Mouse (Mus musculus) ES-E14 (cell line): ENCODE measurements around the gene Tsks. TPM values are rescaled to one million over a fixed set of nuclear protein-coding genes. Genes with fewer than 3 reads are reported as not detected.

Source experiments
- DNase-seq: peaks from one replicate; pipeline ENCODE4 v3.0.0-alpha.2; 2013; ENCODE audit warnings: low read depth, low spot score
- H3K27ac ChIP-seq: 2 replicates; pipeline ENCODE4 v1.5.1; 2012; ENCODE audit warnings: low read depth, mild to moderate bottlenecking, low read length, moderate library complexity, mixed read lengths; ENCODE audit not compliant: poor library complexity, insufficient read depth, severe bottlenecking
- H3K36me3 ChIP-seq: 2 replicates; pipeline ENCODE4 v1.6.1; 2012; ENCODE audit warnings: mild to moderate bottlenecking, low read length, moderate library complexity, mixed read lengths; ENCODE audit not compliant: control insufficient read depth, poor library complexity, insufficient read depth, severe bottlenecking
- H3K4me1 ChIP-seq, 2 experiments: fragments of 150-350 bp in 1 of 2; sonication (generic) in 1 of 2; 2 replicates each; pipeline ENCODE4 v1.6.1; 2012; ENCODE audit warnings: low read length in 2 of 2, mild to moderate bottlenecking in 1 of 2, mixed read lengths in 1 of 2; ENCODE audit not compliant: control insufficient read depth in 2 of 2, insufficient read depth in 2 of 2, poor library complexity in 1 of 2
- H3K4me3 ChIP-seq, 2 experiments: fragments of 150-350 bp in 1 of 2; sonication (generic) in 1 of 2; 2 replicates each; pipeline ENCODE4 v1.5.1; 2012; ENCODE audit warnings: low read length in 2 of 2, low read depth in 1 of 2, mild to moderate bottlenecking in 1 of 2, mixed read lengths in 1 of 2; ENCODE audit not compliant: insufficient read depth in 1 of 2, poor library complexity in 1 of 2, severe bottlenecking in 1 of 2
- H3K9ac ChIP-seq: 2 replicates; pipeline ENCODE4 v1.6.1; 2012; ENCODE audit warnings: low read depth, mild to moderate bottlenecking, low read length, mixed read lengths; ENCODE audit not compliant: poor library complexity, insufficient read depth, severe bottlenecking
- H3K9me3 ChIP-seq: fragments of 150-350 bp; sonication (generic); 2 replicates; pipeline ENCODE4 v1.6.1; 2012; ENCODE audit warnings: low read depth, mild to moderate bottlenecking, low read length; ENCODE audit not compliant: control insufficient read depth, insufficient read depth
- CHD2 ChIP-seq: IDR thresholded peaks from 2 replicates; pipeline ENCODE4 v1.6.1; 2014; ENCODE audit warnings: mild to moderate bottlenecking, low read depth, low read length, inconsistent platforms
- HCFC1 ChIP-seq: IDR thresholded peaks from 2 replicates; pipeline ENCODE4 v1.6.1; 2012; ENCODE audit warnings: low read length, inconsistent platforms, borderline replicate concordance; ENCODE audit not compliant: insufficient read depth
- MAFK ChIP-seq: IDR thresholded peaks from 2 replicates; pipeline ENCODE4 v1.6.1; 2014; ENCODE audit warnings: mild to moderate bottlenecking, low read depth, low read length, inconsistent platforms; ENCODE audit not compliant: insufficient read depth
- ZC3H11A ChIP-seq: IDR thresholded peaks from 2 replicates; pipeline ENCODE4 v1.6.1; 2012; ENCODE audit warnings: low read depth, mild to moderate bottlenecking, inconsistent platforms, low read length, borderline replicate concordance
- ZNF384 ChIP-seq: IDR thresholded peaks from 2 replicates; pipeline ENCODE4 v1.6.1; 2012; ENCODE audit warnings: low read depth, low read length, inconsistent platforms
- in situ Hi-C, 2 experiments: fragments of 600-800 bp; cut with MboI; formaldehyde crosslinking; loops; one replicate each; pipeline ENCODE4 v1.15.1; 2025; ENCODE audit warnings: low sequenced_read_pairs in 2 of 2, inconsistent platforms in 1 of 2; ENCODE audit not compliant: unreplicated experiment in 2 of 2
- total RNA-seq: library from RNA; depleted of rRNA; stranded (reverse); fragments of 300-350 nt; gene quantifications from 2 replicates; pipeline ENCODE4 v1.2.3, GENCODE M21; 2012

The Tsks gene
- total RNA-seq, 1 experiment: 0.49 TPM

DNA sequence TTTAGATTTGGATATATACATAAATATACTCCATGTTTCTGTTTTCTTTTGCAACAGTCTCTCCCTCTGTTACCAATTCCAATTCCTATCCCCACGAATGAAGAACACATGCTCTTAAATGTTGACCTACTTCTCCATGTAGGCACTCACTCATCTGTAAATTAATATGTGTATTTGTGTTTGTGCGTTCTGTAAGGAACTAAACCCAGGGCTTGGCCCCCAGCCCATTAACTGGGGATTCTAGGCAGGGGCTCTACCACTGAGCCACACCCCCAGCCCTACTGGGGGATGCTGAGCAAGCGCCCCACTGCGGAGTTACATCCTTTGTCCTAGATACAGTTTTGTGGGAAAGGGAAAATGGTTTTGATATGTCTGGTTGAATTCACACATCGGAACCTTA lies 23.9 kb upstream of the Tsks start:
- no peak for DNase-seq
- Histone ChIP-seq H3K27ac (no peak overlapping the region), H3K36me3 (peaks cover 13% of the 10 kb centered on the region), H3K9me3 (no peaks in the 10 kb centered on the region), H3K9ac (no peak overlapping the region), H3K4me3 (no peak overlapping the region), H3K4me1 (peaks cover 0 to 3% of the 10 kb centered on the region in 2 experiments; a peak in 1 of 4 replicates)
- TF ChIP-seq HCFC1 (no peak), ZNF384 (no peak), CHD2 (no peak), MAFK (no peak), ZC3H11A (no peak)
- in situ Hi-C loops: no loop called here

DNA sequence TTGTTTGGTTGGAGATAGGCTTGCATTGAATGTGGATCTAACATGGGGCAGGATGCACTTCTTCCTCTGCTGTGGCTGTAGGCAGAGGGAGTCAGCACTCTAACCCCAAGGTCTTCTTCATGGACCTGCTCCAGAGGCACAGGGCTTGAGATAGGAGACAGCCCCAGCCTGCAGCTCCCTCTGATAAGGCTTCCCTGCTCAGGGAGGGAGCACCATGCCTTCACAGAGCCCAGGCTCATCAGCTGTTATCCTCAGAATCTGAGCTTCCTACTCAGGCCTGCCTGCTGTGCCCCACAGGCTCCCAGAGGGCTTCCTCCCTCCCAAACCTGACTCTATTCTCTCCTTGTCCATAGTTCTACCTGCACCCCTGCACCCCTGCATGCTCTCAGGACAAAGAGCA lies 20.5 kb upstream of the Tsks start:
- no peak for DNase-seq
- TF ChIP-seq MAFK (no peak), HCFC1 (no peak), ZNF384 (no peak), CHD2 (no peak), ZC3H11A (no peak)
- H3K36me3 ChIP-seq: peaks cover 5% of the 10 kb centered on the region; the same call in 1 of the 2 replicates
- H3K27ac ChIP-seq: no peak overlapping the region
- H3K4me3 ChIP-seq: no peak overlapping the region
- no peak overlapping the region for H3K9ac ChIP-seq
- in situ Hi-C loops: no loop called here
- H3K4me1 ChIP-seq: peaks cover 0 to 3% of the 10 kb centered on the region in 2 experiments; a peak in 1 of 4 replicates
- no peaks in the 10 kb centered on the region for H3K9me3 ChIP-seq

DNA sequence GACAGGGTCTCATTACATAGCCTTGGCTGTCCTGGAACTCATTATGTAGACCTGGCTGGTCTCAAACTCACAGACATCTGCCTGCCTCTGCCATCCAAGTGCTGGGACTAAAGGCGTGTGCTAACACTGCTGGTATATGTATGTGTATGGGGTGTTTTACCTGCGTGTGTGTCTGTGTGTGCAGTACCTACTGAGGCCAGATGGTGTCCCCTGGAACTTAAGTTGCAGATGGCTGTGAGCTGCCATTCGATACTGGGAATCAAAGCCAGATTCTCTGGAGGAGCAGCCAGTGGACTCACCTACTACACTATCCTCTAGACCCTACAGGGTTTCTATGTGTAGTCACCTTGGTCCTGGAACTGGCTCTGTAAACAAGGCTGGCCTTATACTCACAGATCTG lies 17.5 kb upstream of the Tsks start:
- Histone ChIP-seq H3K4me1 (peaks cover 0 to 12% of the 10 kb centered on the region in 2 experiments; a peak in 2 of 4 replicates), H3K9me3 (no peaks in the 10 kb centered on the region), H3K9ac (no peak overlapping the region), H3K4me3 (no peak overlapping the region), H3K36me3 (peaks cover 5% of the 10 kb centered on the region; the same call in 1 of the 2 replicates), H3K27ac (no peak overlapping the region)
- no peak for TF ChIP-seq ZC3H11A
- peak; percentile 63 for DNase-seq
- in situ Hi-C loops: no loop called here

DNA sequence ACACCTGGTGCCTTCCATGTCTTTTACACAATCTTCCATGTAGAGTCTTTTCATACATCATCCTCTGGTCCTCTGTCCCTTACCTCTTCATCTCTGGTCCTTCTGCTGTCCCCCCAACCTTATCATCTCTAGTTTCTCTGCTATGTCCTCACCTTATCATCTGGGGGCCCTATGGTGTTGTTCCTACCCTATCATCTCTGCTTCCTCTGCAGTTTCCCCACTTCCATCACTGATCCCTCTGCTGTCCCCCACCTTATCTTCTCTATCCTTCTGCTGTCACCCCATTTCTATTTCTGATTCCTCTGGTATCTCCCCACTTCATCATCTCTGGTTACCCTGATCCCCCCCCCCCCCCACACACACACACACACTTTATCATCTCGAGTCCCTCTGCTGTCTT lies 14.4 kb upstream of the Tsks start:
- no peak for DNase-seq
- TF ChIP-seq MAFK (no peak), HCFC1 (no peak), ZC3H11A (no peak), ZNF384 (no peak), CHD2 (no peak)
- in situ Hi-C loops: no loop called here
- Histone ChIP-seq H3K4me1 (peaks cover 0 to 10% of the 10 kb centered on the region in 2 experiments; a peak in 1 of 4 replicates), H3K9me3 (no peaks in the 10 kb centered on the region), H3K27ac (no peak overlapping the region), H3K9ac (peak overlapping the region; percentile 82), H3K36me3 (peaks cover 2% of the 10 kb centered on the region; the same call in 1 of the 2 replicates), H3K4me3 (peak overlapping the region; percentile 79 to 94)
